Mouse (Mus musculus): ENCODE measurements around the gene Hspg2.

DNA sequence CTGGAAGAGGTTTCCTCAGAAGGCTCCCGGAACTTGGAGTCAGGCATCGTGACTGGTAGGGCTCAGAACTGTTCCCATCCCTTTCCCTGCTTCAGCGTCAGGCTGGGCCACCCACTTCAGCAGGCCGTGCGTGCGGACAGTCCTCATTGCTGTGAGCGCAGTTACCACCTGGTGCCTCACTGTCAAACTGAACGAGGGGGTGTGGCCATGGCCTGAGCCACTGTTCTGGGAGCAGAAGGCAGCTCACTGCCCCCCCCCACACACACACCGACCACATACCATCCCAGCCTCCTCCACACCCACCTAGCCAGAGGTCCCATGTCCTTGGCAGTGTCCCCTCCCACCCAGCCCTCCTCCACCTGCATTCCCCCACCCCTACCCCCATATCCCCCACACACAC is 101.3 kb downstream of the Hspg2 start:
- TF ChIP-seq CTCF (conservative IDR thresholded peaks at IDR 0.05; ENCODE audit: insufficient read depth, insufficient read length, low read depth, low read length) = no peak
- TF ChIP-seq POLR2A (IDR thresholded peaks at IDR 0.05; ENCODE audit: low read depth, low read length) = no peak
